Mouse (Mus musculus): Measurements from ENCODE around the gene Prok1. TPM values are rescaled to one million over a fixed set of nuclear protein-coding genes. Genes with fewer than 3 reads are reported as not detected.

The Prok1 gene
- polyA plus RNA-seq, 1 experiment: 0.53 TPM

- no peak for DNase-seq (ENCODE audit: low read depth)
- TF ChIP-seq POLR2A (IDR thresholded peaks at IDR 0.05; ENCODE audit: borderline replicate concordance, extremely low read depth, insufficient read depth, insufficient read length, poor library complexity, severe bottlenecking) (no peak), CTCF (IDR thresholded peaks at IDR 0.05; ENCODE audit: borderline replicate concordance, extremely low read depth, insufficient read depth, insufficient read length) (no peak)
These were observed 53.9 kb downstream of the Prok1 start for GRCm38 (mm10) chr3:107185597-107185996.

GRCm38 (mm10) chr3:107183178-107183577 is 56.3 kb downstream of the Prok1 start:
- TF ChIP-seq POLR2A (IDR thresholded peaks at IDR 0.05; ENCODE audit: borderline replicate concordance, extremely low read depth, insufficient read depth, insufficient read length, poor library complexity, severe bottlenecking) (no peak), CTCF (IDR thresholded peaks at IDR 0.05; ENCODE audit: borderline replicate concordance, extremely low read depth, insufficient read depth, insufficient read length) (no peak)
- peak; percentile 31 for DNase-seq (ENCODE audit: low read depth)

Other genes with a start within 250 kb of the Prok1 start
- 9.9 and 10.0 TPM in 2 replicates for gene Kcna3, start 203.5 kb downstream of the Prok1 start, polyA plus RNA-seq (2012; rRNA removed)
- 1.6 and 3.9 TPM in 2 replicates for gene Kcna2, start 138.6 kb downstream of the Prok1 start, polyA plus RNA-seq (2012; rRNA removed)
- not detected in 2 replicates for gene Kcna10, start 56.7 kb downstream of the Prok1 start, polyA plus RNA-seq (2012; rRNA removed)
- 0.64 and 0.90 TPM in 2 replicates for gene Cym, start 18.0 kb downstream of the Prok1 start, polyA plus RNA-seq (2012; rRNA removed)
- not detected in 2 replicates for gene A630076J17Rik, start 9.1 kb downstream of the Prok1 start, polyA plus RNA-seq (2012; rRNA removed)
- gene Lamtor5, start 39.2 kb upstream of the Prok1 start, polyA plus RNA-seq (2012; rRNA removed): 91.3 and 119 TPM in 2 replicates
- gene Slc16a4, start 51.5 kb upstream of the Prok1 start, polyA plus RNA-seq (2012; rRNA removed): 0.49 and 0.81 TPM in 2 replicates
- 5.2 and 8.3 TPM in 2 replicates for gene Rbm15, start 94.0 kb upstream of the Prok1 start, polyA plus RNA-seq (2012; rRNA removed)
- gene Kcnc4, start 219.8 kb upstream of the Prok1 start, polyA plus RNA-seq (2012; rRNA removed): 8.9 and 13.3 TPM in 2 replicates

Measured in brain, embryonic 14.5 days (tissue).